Mouse (Mus musculus) embryonic facial prominence, embryonic 14.5 days (tissue): ENCODE measurements around the gene Cmbl. TPM values are rescaled to one million over a fixed set of nuclear protein-coding genes. Genes with fewer than 3 reads are reported as not detected.

Source experiments
- ATAC-seq: fragments of 200-750 bp; cut with Nextera tagmentation; 2 replicates; pipeline ENCODE4 v1.8.0; 2017; ENCODE audit warnings: low read depth, moderate number of reproducible peaks, moderate TSS enrichment
- DNase-seq: peaks from one replicate; pipeline ENCODE4 v3.0.0-alpha.2; 2015; ENCODE audit warnings: low spot score
- H3K27ac ChIP-seq: fragments of 300-500 bp; sonication (generic); replicated peaks from 2 replicates; pipeline ENCODE4 v1.5.1; 2014; ENCODE audit warnings: low read depth, mild to moderate bottlenecking, low read length, moderate library complexity
- H3K27me3 ChIP-seq: fragments of 300-500 bp; sonication (generic); replicated peaks from 2 replicates; pipeline ENCODE4 v1.6.1; 2014; ENCODE audit warnings: low read length; ENCODE audit not compliant: control insufficient read depth, insufficient read depth
- H3K36me3 ChIP-seq: fragments of 300-500 bp; sonication (generic); 2 replicates; pipeline ENCODE4 v1.6.1; 2014; ENCODE audit warnings: low read length, mixed read lengths; ENCODE audit not compliant: control insufficient read depth, insufficient read depth
- H3K4me1 ChIP-seq: fragments of 300-500 bp; sonication (generic); 2 replicates; pipeline ENCODE4 v1.6.1; 2014; ENCODE audit warnings: antibody characterized with exemption, low read length; ENCODE audit not compliant: control insufficient read depth, insufficient read depth
- H3K4me2 ChIP-seq: fragments of 300-500 bp; sonication (generic); 2 replicates; pipeline ENCODE4 v1.6.1; 2014; ENCODE audit warnings: low read depth, mild to moderate bottlenecking, low read length, moderate library complexity, mixed read lengths
- H3K4me3 ChIP-seq: fragments of 300-500 bp; sonication (generic); 2 replicates; pipeline ENCODE4 v1.5.1; 2014; ENCODE audit warnings: low read depth, mild to moderate bottlenecking, low read length
- H3K9ac ChIP-seq: fragments of 300-500 bp; sonication (generic); 2 replicates; pipeline ENCODE4 v1.6.1; 2014; ENCODE audit warnings: low read depth, mild to moderate bottlenecking, low read length, moderate library complexity, mixed read lengths
- H3K9me3 ChIP-seq: fragments of 300-500 bp; sonication (generic); 2 replicates; pipeline ENCODE4 v1.6.1; 2016; ENCODE audit warnings: low read length; ENCODE audit not compliant: control insufficient read depth
- WGBS: fragments of 180-500 bp; shearing (Covaris S2); extraction: QIAGEN DNeasy Blood & Tissue Kit; methylation state at CpG from one replicate; pipeline ENCODE4 v1.1.7; 2014; 5-methylcytosine and 5-hydroxymethylcytosine counted together
- polyA plus RNA-seq: library from polyadenylated mRNA; unstranded; fragments of >200 nt; fragmentation: Nextera tagmentation; extraction: Ambion mirVana; gene quantifications from 2 replicates; pipeline ENCODE4 v1.2.1, GENCODE M21; 2014

The Cmbl gene
- polyA plus RNA-seq, 1 experiment from 2014 or later = 11.2 TPM

DNA sequence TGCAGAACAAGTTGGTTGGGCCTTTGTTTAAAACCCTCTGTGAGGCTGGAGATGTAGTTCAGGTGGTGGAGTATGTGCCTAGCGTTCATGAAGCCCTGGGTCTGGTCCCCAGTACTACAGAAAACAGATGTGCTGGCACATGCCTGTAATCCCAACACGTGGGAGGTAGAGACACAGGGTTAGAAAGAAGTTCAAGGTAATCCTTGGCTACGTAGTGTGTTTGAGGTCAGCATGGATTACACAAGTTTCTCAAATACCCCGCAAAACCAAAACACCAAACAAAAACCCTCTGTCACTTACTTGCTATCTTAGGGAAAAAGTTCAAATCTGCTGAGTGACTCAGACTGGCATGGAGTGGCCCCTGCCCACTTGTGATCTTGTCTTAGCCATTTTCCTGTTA is 46.8 kb downstream of the Cmbl start:
- H3K27me3 ChIP-seq = no peaks in the 10 kb centered on the region
- H3K4me1 ChIP-seq = peaks cover 2% of the 10 kb centered on the region; the same call in 1 of the 2 replicates
- no peak overlapping the region for H3K4me3 ChIP-seq
- H3K9ac ChIP-seq = no peak overlapping the region
- DNase-seq = no peak
- H3K9me3 ChIP-seq = no peaks in the 10 kb centered on the region
- H3K4me2 ChIP-seq = no peak overlapping the region
- no peak for ATAC-seq
- 0 out of 2 replicates have a peak, but pooled peaks cover 3% of the 10 kb centered on the region for H3K36me3 ChIP-seq
- 54% methylated on average over 4 of the region's 4 CpGs for WGBS
- no peak overlapping the region for H3K27ac ChIP-seq

DNA sequence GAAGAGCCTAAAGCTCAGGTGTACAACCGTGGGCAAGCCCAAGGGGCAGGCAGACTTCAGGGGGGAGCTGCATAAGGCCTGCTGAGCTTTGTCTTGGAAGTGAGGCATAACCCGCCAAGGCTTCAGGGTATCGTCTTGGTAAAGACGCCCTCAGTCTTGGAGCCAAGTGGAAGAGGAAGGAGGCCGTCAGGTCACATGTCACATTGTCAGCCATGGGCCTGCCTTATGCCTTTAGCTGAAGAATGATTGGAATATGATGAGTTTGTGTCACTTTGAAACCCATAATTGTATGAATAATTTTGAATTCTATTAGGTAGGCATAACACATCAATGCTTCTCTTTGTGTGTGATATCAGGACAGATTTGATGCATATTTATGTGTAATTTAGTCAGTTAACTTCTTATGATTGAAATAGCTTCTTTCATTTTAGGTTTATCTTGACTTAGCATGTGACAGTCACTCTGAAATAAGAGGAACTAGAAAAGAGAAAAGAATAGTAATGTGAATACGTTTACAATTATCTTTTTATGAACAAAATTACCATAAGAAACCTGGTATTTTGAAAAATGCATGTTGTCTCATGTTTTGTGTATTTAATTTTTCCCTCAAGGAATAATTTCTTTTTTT is 48.8 kb downstream of the Cmbl start:
- Histone ChIP-seq H3K4me3 (no peak overlapping the region), H3K36me3 (peaks cover 7% of the 10 kb centered on the region), H3K27me3 (no peaks in the 10 kb centered on the region), H3K4me1 (no peaks in the 10 kb centered on the region), H3K9me3 (no peaks in the 10 kb centered on the region), H3K27ac (no peak overlapping the region), H3K4me2 (no peak overlapping the region), H3K9ac (no peak overlapping the region)
- DNase-seq (no peak), ATAC-seq (no peak)
- 84% methylated on average over 6 of the region's 6 CpGs for WGBS

DNA sequence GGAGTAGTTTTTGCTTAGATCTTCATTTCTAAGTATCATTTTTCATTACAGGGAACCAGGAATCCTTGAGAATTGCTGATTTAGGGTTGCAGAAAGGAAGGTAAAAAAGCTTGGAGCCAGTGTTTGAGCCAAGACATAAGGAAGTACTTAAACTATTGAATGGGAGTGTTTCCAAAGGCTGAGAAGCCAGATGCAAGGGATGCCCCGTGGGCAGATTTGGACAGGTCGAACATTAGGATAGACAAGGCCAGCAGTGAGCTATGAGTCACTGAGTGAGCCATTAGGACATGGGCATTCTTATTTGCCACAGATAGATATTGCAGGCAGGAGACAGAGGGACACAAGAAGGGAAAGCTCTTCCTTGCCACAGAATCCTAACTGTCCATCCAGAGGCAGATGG is 49.5 kb downstream of the Cmbl start:
- no peak for ATAC-seq
- H3K36me3 ChIP-seq = peaks cover 12% of the 10 kb centered on the region
- no peak overlapping the region for H3K4me3 ChIP-seq
- H3K4me2 ChIP-seq = no peak overlapping the region
- no peaks in the 10 kb centered on the region for H3K4me1 ChIP-seq
- DNase-seq = peak; percentile 26
- H3K27me3 ChIP-seq = no peaks in the 10 kb centered on the region
- 35% methylated on average over 2 of the region's 2 CpGs for WGBS
- H3K9me3 ChIP-seq = no peaks in the 10 kb centered on the region
- no peak overlapping the region for H3K27ac ChIP-seq
- H3K9ac ChIP-seq = no peak overlapping the region

DNA sequence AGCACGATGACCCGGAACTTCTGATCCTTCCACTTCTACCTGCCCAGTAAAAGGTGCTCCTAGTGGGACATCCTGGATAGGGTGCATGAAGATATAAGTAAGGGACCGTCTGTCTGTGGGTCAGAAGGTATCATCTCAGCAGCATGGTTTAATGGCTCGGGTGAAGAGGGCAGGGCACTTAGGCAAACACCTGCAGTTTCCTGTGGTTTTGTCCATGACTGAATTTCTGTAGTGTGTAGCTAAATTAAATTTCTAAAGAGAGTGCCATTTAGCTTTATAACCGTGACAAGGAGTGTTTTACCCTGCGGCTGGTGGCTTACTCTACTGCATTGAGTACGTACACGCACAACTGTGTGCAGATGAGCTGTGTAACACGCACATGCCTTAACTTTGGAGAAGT is 52.1 kb downstream of the Cmbl start:
- H3K4me3 ChIP-seq = no peak overlapping the region
- H3K27me3 ChIP-seq = no peaks in the 10 kb centered on the region
- H3K4me2 ChIP-seq = no peak overlapping the region
- no peak overlapping the region for H3K9ac ChIP-seq
- WGBS = 89% methylated on average over 9 of the region's 9 CpGs
- ATAC-seq (no peak), DNase-seq (no peak)
- H3K9me3 ChIP-seq = no peaks in the 10 kb centered on the region
- H3K4me1 ChIP-seq = no peaks in the 10 kb centered on the region
- peaks cover 17% of the 10 kb centered on the region for H3K36me3 ChIP-seq
- H3K27ac ChIP-seq = no peak overlapping the region

DNA sequence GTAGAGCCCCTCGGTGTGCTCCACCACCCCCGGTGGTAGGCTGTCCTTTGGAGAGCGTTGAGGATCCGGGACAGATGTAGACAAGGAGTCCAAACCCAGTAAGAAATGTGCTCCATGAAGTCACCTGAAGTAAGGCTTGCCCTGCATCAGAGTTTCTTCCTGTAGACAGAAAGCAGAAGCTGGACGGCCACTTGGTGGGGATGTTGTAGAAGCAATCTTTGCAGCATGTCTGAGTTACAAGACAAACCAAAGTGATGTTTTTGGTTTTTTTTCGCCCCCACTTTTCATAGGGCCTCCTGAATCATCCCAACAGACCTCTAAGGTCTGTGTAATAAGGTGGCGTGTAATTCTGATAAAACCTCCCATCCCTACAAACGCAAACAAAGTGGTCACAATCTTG is 54.3 kb downstream of the Cmbl start:
- Histone ChIP-seq H3K9ac (no peak overlapping the region), H3K27ac (no peak overlapping the region), H3K36me3 (peaks cover 23% of the 10 kb centered on the region), H3K9me3 (no peaks in the 10 kb centered on the region), H3K27me3 (no peaks in the 10 kb centered on the region), H3K4me2 (no peak overlapping the region), H3K4me1 (no peaks in the 10 kb centered on the region), H3K4me3 (no peak overlapping the region)
- ATAC-seq = no peak
- 87% methylated on average over 8 of the region's 8 CpGs for WGBS
- DNase-seq = peak; percentile 66

DNA sequence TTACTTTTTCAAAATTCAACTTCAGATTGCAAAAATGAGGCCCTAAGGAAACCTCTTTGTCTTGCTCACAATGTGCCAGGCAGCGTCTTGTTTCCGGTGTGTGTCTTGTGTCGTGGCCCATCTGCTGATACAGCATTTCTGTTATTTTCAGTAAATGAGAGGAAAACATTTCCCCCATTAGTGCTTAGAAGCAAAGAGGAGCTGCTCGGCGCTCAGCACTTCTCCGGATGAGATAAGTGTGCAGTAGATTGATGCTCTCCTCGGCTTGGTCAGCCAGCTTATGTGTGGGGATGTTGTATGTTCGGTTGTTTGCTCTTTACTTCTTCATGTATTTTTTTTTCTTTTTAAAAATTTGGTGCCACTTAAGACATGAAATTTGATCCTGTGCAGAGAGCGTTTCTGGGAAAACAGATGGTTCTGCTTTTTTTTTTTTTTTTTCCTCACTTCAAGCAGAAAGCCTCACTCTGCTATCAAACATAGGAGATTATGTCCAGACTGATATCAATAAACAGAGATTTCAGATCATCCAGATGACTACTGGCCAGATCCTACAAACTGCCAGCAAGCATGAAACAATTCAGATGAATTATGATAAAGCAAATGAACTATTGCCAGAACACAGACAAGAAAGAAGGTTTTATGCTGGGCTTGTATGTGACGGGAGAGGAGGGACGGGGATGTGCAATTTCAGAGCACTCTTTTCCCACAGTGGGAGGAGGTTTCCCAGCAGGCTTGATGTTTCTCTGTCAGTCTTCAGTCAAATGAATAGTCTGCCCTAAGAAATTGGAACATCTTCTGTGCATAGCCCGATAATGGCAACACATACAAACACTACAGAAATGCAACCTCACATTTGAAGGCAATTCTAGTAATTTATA is 62.3 kb downstream of the Cmbl start:
- H3K9me3 ChIP-seq = no peaks in the 10 kb centered on the region
- peaks cover 4% of the 10 kb centered on the region for H3K4me1 ChIP-seq
- ATAC-seq (no peak), DNase-seq (no peak)
- no peaks in the 10 kb centered on the region for H3K27me3 ChIP-seq
- peak overlapping the region; percentile 30 for H3K4me2 ChIP-seq
- H3K4me3 ChIP-seq = no peak overlapping the region
- 0 out of 2 replicates have a peak overlapping the region, but pooled peaks have one; percentile 27 for H3K9ac ChIP-seq
- peaks cover 4% of the 10 kb centered on the region; the same call in 1 of the 2 replicates for H3K36me3 ChIP-seq
- 27% methylated on average over 12 of the region's 12 CpGs for WGBS
- peak overlapping the region; percentile 65 for H3K27ac ChIP-seq

DNA sequence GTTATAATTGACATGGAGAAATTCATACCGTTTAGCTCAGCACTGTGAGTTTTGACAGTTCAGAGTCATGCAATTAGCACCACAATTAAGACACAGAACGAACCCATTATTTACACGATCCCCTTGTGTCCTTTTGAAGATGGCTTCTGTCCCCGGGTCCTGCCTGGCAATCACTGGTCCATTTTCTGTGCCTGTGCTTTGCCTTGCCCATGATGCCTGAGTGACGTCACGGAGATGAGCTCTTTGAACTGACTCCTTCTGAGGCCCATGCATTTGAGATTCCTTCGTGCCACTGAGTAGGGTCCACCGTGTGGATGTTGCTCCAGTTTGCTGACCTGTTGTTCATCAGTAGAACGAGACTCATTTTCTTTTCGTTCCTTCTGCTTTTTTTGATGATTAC is 63.0 kb downstream of the Cmbl start:
- peaks cover 4% of the 10 kb centered on the region for H3K4me1 ChIP-seq
- no peak overlapping the region for H3K4me3 ChIP-seq
- 71% methylated on average over 10 of the region's 10 CpGs for WGBS
- DNase-seq (no peak), ATAC-seq (no peak)
- H3K27me3 ChIP-seq = no peaks in the 10 kb centered on the region
- no peak overlapping the region for H3K4me2 ChIP-seq
- no peaks in the 10 kb centered on the region for H3K9me3 ChIP-seq
- no peak overlapping the region for H3K9ac ChIP-seq
- no peak overlapping the region for H3K27ac ChIP-seq
- peaks cover 4% of the 10 kb centered on the region; the same call in 1 of the 2 replicates for H3K36me3 ChIP-seq

DNA sequence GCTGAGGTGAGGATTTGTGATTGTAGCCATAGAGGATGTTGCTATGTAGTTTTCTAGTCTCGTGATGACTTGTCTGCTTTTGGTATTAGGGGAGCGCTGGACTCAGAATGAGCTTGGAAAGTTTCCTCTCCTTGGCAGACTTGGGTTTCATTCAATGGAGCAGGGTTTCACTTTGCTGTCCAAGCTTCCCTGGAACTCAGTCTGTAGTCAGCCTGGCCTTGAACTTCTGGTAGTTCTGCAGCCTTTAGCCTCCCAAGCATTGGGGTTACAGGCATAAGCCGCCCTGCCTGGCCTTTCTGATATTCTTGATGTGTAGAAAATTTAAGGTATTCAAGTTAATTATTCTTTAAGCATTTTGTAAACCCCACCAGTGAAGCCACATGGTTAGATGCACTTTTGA is 64.4 kb downstream of the Cmbl start:
- no peak for ATAC-seq
- peaks cover 4% of the 10 kb centered on the region for H3K4me1 ChIP-seq
- no peak overlapping the region for H3K4me3 ChIP-seq
- H3K9me3 ChIP-seq = 0 out of 2 replicates have a peak, but pooled peaks cover 6% of the 10 kb centered on the region
- DNase-seq = no peak
- H3K27ac ChIP-seq = no peak overlapping the region
- H3K36me3 ChIP-seq = no peaks in the 10 kb centered on the region
- 78% methylated on average over 3 of the region's 3 CpGs for WGBS
- no peaks in the 10 kb centered on the region for H3K27me3 ChIP-seq
- no peak overlapping the region for H3K9ac ChIP-seq
- no peak overlapping the region for H3K4me2 ChIP-seq
